Mouse (Mus musculus): ENCODE measurements around the gene Calr.
"Not testable (repeated sequence)": the region's sequence is repeated elsewhere in the genome, so short reads cannot be mapped to it uniquely, and the experiment has no call there.

Gene Calr

GRCm38 (mm10) chr8:84844397-84845070, 2.2 kb downstream of the Calr start:
- no peak for DNase-seq

- no peak for DNase-seq
Observed at GRCm38 (mm10) chr8:84841514-84841913, 5.2 kb downstream of the Calr start.

DNA sequence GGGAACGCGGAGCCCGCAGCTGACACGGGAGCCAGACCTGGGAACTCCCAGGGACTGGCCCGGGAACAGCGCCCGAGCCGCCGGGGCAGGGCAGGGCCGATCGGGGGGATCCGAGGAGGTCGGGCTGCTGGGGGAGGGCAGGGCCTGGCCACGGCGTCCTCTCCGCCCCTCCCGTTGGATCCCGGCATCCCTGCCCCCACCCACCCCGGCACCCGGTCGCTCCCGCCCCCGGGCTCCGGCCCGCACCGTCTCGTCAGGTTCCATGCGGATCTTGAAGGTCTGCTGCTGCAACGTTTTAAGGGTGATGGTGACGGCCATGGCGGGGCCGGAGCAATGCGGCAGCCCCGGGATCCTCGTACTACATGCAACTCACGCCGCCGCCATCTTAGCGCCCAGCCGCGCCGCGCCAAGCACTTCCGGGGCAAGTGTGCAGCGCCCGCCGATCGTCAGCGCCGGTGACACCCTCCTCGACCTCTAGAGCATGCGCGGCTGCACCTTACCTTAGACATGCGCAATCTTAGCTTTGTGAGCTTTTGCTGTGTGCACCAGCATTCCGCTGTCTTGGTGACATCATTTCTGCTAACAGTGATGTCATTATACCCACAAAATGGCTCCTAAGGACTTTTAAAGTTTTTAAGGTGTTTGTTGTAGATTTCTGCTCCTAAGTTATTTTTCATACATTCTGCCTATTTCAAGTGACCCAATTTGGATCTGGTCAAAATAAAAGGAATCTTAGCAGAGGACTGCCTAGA, 6.3 kb downstream of the Calr start, which contains the start of gene Rad23a:
TSS of gene Rad23a (minus strand) at position 418 of the 752 bp plus-strand sequence.
- DNase-seq: peak; percentile 94 to 95

DNA sequence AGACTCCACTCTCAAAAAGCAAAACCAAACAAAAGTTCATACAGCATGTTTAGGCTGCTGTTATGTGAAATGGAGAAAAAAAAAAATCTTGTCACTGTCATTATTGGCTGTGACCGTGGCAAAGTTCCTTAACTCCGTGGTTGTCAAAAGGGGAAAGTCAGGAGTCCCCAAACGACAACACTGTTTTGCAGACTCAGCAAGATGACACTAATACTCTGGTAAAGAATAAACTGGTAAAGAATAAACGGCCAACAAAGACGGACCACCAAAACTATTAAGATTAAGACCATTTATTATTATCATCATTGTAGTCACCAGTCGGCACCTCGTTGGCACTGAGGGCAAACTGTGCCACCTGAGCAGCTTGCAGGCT, 6.9 kb downstream of the Calr start:
- DNase-seq: no peak

DNA sequence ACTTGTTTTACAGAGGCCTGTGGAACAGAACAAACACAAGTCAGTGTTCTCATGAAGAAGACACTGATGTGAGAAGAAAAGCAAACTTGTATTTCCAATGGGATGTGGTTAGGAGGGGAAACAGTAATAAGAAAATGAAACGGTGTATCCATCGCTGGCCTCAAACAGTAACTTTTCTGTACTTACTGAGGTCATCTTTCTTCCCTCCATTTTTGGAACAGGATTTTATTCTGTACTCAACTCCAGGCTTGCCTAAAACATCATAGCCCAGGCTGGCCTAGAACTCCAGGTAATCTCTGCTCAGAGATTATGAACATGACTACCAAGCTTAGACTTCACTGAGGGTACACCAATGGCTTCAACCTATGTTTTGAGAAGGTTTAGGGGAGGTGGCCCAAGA, 7.3 kb downstream of the Calr start:
- no peak for DNase-seq

DNA sequence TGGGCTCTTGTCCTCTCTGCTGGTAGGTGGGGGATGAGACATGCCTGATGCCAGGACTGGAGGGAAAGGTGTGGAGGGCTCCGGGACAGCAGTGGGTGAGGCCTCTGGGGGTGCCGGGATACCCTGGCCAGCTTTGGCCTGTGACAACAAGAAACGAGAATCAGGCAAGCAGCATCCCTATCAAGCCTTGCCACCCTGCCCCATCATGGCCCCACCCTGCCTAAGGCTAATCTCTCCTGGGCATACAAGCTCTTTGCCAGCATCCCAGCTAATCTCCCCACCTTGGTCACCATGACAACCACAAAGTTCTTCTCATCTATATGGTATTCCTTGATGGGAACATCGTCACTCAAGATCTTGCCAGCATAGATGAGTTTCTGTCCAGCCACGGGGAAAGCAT, 8.2 kb downstream of the Calr start:
- DNase-seq: no peak

GRCm38 (mm10) chr8:84837912-84838470, 8.7 kb downstream of the Calr start:
- no peak for DNase-seq

GRCm38 (mm10) chr8:84837149-84837911, 9.4 kb downstream of the Calr start:
- DNase-seq: no peak

- DNase-seq: no peak
Observed at GRCm38 (mm10) chr8:84834866-84835855, 11.6 kb downstream of the Calr start.

- no peak for DNase-seq
Observed at GRCm38 (mm10) chr8:84834002-84834865, 12.5 kb downstream of the Calr start.

DNA sequence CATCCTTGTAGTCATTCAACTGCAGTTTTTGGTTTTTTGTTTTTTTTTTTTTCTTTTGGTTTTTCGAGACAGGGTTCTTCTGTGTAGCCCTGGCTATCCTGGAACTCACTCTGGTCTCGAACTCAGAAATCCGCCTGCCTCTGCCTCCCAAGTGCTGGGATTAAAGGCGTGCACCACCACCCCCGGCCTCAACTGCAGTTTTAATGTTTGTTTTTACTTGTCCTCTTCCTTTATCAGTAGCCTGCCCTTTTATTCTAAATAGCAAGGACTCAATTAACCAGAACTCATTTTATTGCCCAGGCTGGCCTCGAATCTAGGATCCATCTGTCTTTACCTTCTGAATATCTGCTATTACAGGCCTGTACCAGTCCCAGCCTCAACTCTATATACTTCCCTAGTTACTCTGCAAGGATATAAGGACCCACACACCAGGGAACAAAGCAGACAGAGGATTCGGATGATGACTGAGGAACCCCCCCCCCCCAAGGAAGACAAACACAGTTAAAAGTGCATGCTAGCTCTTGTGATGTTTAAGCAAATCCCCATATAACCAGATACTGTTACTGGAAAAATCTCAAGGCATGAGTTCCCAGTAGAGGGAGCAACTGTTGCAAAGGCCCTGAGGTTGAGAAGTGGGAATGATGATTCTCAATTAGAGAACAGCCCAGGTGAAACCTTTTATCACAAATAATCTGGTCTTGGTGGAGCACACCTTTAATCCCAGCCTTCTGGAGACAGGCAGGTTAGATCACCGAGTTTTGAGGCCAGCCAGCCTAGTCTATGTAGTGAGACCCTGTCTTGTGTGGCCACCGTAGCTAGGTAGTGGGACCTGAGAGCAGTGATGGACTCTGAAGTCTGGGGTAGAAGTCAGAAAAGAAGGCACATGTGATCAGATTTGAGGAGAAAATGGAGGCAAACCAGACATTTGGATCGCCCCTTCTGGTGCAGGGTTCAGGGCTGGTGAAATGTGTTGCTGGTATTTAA, 13.7 kb downstream of the Calr start:
- DNase-seq: no peak

DNA sequence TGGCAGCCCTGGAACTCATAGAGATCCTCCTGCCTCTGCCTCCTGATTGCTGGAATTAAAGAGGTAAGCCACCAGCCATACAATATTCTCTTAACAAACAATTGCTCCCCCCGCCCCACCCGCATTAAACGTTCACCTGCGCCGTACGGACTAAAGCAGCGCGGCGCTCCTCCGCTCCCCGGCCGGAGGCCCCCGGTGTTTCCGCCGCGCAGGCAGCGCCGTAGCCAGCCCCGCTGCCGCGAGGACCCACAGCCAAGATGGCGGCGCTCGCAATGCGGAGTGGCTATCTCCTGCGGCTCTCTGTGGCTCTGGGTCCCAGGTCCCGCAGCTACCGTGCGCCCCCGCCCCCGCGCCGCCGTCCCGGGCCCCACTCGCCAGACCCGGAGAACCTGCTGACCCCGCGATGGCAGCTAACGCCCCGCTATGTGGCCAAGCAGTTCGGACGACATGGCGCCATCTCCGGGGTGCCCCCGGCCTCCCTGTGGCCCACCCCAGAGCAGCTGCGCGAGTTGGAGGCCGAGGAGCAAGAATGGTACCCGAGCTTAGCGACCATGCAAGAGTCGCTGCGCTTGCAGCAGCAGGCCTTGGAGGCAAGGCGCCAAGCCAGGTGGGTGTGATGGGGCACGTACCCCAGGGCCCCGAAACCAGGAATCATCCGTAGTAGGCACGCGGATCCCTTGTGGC, 14.6 kb downstream of the Calr start:
- DNase-seq: peak; percentile 77 to 92

GRCm38 (mm10) chr8:84831490-84831889, 15.2 kb downstream of the Calr start, which contains the start of gene Gadd45gip1:
TSS of gene Gadd45gip1 (plus strand) at chr8:84831522.
- DNase-seq: peak; percentile 28 to 50

DNA sequence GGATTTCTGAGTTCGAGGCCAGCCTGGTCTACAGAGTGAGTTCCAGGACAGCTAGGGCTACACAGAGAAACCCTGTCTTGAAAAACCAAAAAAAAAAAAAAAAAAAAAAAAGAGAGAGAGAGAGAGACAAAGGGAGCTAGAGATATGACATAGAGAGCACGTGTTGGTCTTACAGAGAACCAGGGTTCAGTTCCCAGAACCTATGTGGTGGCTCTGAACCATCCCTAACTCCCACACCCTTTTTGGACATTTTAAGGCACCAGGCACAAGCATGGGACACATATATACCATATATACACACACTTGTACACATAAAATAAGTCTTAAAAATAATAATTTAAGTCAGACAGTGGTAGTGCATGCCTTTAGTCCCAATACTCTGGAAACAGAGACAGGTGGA, 20.2 kb downstream of the Calr start:
- not testable (repeated sequence) for DNase-seq

GRCm38 (mm10) chr8:84825636-84826035, 21.1 kb downstream of the Calr start:
- no peak for DNase-seq

- DNase-seq: peak; percentile 58 to 83
Observed at GRCm38 (mm10) chr8:84823653-84824052, 23.1 kb downstream of the Calr start.

DNA sequence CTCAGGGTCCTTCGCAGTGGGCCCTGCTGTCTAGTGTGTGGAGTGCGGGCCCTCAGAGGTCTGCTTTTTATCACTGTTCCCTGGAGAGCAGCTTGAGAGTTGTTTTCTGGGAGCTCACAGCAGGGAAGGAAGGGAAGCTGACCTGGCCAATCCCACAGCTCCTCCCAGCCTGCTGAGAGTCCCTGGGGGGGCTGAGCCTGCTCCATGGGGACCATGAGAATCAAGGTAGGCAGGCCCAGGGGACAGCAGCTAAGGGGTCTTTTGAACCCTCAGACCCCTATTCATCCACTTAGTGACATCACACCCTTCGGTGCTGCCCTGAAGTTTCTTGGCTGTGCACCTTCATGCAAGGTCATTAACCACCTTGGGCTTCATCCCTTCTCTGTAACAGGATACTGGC, 24.0 kb downstream of the Calr start, which contains the start of gene Dand5:
TSS of gene Dand5 (minus strand) at position 101 of the 400 bp plus-strand sequence.
- no peak for DNase-seq

GRCm38 (mm10) chr8:84816117-84816516, 30.6 kb downstream of the Calr start:
- no peak for DNase-seq

GRCm38 (mm10) chr8:84815547-84815946, 31.2 kb downstream of the Calr start:
- DNase-seq: peak; percentile 90 to 98

Measured in kidney, postnatal 36 days (tissue).